Mouse (Mus musculus) kidney, adult 2 months (tissue): ENCODE results near the gene Tnxb.
"Not testable (repeated sequence)": the region's sequence is repeated elsewhere in the genome, so short reads cannot be mapped to it uniquely, and the experiment has no call there.

Experiments used
- CTCF ChIP-seq: fragments of 200-500 bp; conservative IDR thresholded peaks from 2 replicates; pipeline ENCODE4 v1.5.1; 2011; ENCODE audit warnings: low read depth, mild to moderate bottlenecking, control low read depth, low read length, moderate library complexity, mixed read lengths; ENCODE audit not compliant: insufficient read depth, insufficient read length
- POLR2A ChIP-seq: fragments of 200-500 bp; IDR thresholded peaks from one replicate; pipeline ENCODE4 v1.6.1; 2011; ENCODE audit warnings: low read depth, low read length, control low read depth

GRCm38 (mm10) chr17:34706476-34706875 lies 36.1 kb downstream of the Tnxb start:
- not testable (repeated sequence) for TF ChIP-seq CTCF, POLR2A
